Mouse (Mus musculus) telencephalon, adult 2 months (tissue): ENCODE results near the gene Sp1.
A peak's percentile ranks its signal among the peaks of the same experiment; 100 is the strongest.

Source experiments
- DNase-seq: peaks from one replicate; pipeline ENCODE4 v3.0.0-alpha.2; 2011; ENCODE audit warnings: low read depth, low spot score

Gene Sp1

DNA sequence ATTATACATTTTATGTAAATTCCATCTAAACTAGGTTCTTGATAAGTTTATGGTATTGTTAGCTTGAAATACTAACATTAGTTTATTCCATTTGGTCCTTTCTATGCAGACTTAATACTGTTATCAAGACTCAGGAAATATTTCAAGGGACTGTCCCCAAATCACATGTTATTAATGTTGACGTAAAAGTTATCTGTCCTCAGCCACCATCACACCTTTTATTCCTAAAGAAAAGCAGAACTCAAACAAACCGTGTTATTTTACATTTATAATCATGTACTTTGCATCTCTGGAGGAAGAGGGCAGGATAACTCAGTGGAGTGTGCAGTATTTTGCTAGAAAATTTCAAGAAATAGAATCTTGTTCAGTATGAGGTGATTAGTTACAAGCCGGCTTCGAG lies 27.2 kb downstream of the Sp1 start:
- DNase-seq: no peak

DNA sequence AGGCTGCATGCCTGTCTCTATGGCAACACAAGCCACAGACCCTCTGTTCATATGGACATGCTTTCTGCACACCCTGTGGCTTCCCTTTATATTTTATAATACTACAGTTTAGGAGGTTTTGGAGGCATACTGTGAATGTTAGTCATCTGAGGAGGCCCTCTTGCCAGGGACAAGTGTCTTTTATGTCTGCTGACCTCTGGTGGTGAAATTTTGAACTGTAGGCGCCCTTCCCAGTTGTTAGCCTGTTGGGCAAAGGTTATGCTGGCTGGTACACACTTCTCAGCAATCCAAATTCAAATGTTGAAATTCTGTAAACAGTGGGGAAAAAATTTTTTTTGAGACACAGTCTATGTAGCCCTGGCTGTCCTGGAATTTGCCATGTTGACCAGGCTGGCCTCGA lies 36.5 kb downstream of the Sp1 start:
- DNase-seq: peak; percentile 39

DNA sequence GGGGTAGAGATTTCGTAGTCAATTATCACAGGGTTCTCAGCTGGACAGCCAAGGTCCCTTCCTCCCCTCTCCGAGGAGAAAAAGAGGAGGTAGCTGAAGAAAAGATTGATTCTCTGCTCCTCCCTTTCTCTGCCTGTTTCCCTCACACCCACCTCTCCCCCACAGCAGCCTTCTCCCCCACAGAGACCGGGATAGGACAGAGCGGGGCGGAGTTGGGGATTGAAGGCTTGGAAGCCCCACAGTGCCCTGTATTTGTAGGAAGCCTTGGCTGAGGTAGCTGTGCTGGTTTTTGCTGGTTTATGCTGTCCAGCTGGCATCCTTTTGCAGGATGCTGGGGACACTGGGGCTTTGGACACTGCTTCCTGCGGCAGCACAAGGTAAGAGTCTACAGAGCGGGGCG lies 39.2 kb downstream of the Sp1 start, which contains the start of gene Amhr2:
TSS of gene Amhr2 (plus strand) at position 222 of the 400 bp plus-strand sequence.
- no peak for DNase-seq

DNA sequence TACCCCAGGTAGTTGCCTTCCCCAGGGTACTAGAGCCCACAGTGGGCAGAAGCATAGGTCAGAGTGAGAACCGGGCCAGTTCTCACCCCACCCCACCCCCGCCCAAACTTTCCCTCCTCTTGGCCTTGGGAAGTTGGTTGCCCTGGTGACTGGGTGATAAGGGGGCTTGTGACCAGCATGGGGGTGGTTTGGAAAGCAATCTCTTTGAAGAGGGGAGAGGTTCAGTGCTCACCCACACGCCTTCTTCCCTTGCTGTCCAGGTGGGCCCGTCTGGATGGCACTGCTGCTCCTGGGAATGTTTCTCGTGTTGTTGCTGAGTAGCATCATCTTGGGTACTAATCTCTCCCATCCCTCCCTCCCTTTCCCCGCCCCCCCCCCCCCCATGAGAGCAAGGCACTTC lies 40.5 kb downstream of the Sp1 start:
- no peak for DNase-seq

DNA sequence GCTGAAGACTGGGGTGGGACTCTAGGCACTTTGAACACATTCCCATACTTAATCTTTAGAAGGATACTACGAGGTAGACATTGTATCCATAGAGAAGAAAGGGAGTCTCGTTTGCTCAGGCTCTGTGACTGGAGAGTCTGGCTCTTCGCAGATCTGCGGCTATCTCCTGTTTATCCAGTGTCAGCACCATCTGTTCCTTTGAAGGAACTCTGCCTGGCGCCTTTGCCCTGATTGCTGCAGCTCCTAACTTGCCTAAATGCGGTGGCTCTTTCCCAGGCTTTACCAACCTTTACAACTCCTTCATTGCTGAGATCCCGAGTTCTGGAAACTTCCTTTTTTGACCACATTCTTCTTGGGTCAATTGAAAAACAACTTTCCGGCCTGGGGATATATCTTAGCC lies 43.4 kb downstream of the Sp1 start:
- DNase-seq: no peak

DNA sequence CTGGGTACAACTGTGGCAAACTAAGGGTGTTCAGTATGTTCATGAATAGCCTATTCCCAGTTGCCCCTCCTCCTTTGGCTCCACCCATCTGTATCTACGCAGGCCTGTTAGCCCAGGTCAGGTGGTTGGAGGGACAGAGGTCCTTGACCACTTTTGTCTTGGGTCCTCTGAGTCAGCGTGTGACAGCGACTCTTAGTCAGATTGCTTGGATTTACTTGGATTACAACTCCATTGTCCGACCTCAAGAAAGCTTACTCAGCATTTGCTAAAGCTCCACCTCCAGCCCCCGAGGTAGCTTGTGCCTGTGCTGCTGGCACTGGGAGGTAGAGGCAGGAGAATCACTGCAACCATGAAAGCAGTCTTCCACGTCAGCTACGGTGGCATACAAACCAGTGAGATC lies 45.0 kb downstream of the Sp1 start:
- DNase-seq: no peak

DNA sequence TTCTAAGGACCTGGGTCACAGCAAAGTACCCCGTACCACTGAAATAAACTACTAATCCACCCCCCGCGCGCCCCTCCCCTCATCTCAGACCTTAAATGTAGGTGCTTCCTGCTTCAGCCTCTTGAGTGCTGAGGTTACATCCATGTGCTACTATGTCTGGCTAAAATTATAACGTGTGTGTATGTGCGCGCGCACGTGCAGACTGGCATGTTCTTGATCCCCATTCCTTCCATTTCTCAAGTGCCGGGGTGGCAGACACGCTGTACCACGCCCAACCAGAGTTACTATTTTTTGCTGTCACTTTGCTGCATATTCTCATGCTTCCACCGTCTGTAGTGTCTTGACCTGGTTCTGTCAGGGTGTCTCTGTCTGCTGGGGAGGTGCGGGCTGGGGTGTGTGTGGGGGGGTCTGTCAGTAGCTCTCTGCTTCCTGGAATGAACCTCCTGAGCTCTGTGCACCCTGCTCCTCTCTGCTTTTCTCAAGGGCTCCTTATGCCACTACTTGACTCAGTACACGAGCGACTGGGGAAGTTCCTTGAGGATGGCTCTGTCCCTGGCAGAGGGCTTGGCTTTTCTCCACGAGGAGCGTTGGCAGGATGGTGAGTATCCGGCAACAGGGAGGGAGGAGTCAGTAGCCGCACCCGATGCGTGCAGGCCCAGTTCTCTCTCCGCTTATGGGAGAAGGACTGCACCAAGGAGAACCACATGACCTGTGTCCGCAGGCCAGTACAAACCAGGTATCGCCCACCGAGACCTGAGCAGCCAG lies 45.9 kb downstream of the Sp1 start:
- peak; percentile 18 for DNase-seq

DNA sequence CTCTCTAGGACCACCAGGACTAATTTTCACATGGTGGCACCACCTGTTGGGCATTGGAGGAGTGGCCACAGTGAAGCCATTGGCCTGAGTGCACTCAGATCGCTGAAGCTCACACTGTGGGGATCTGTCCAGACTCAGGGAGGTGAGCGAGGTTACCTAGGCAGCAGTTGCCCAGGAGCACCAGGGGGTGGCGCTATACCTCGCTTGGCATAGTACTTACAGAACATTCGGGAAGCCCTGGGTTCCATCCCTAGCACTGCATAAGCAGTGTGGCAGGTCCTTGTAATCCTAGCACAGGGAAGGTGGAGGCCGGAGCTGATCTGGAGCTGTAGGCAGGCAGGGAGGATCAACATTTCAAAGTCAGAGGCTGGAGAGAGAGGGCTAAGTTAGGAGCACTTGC lies 50.0 kb downstream of the Sp1 start:
- DNase-seq: no peak

DNA sequence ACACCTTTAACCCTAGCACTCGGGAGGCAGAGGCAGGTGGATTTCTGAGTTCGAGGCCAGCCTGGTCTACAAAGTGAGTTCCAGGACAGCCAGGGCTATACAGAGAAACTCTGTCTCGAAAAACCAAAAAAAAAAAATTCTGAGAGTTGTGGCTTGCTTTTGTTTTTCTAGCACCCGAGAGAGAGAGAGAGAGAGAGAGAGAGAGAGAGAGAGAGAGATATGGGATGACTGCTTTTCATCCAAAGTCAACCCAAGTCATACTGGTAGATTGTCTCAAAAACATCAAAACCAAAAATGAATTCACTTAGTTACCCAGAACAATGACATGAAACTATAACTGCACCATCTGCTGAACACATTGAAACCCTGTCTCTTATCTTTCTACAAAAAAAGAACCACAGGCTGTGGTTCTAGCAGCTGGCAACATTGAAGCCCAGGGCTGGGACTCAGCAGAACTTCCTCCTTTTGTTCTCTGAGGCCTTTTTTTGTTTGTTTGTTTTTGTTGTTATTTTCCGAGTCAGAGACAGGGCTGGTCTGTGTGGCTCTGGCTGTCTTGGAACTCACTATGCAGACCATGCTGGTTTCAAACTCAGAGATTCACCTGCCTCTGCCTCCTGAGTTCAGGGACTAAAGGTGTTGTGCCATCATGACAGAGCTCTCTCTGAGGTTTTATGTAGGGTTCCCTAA lies 52.2 kb downstream of the Sp1 start:
- no peak for DNase-seq

DNA sequence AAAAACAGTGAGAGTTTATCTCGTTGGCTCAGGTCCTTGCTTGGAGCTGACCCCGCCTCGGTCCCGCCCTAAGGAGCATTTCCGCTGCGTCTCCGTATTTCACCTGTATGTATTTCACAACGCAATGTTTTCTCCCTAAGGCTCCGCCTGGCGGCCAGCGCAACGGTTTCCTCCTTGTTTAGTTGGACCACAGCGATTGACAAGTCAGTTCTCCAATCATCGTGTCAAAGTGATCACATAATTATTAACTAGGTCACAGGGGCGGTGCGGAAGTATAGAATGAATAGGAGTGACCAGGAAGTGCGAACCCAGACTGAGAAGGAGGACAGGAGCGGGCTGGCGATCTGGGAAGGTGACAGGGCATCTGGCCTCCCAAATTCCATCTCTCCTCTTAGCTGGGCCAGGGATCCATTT lies 53.0 kb downstream of the Sp1 start, which contains the start of gene Prr13:
TSS of gene Prr13 (plus strand) at position 125 of the 414 bp plus-strand sequence.
- peak; percentile 94 for DNase-seq

DNA sequence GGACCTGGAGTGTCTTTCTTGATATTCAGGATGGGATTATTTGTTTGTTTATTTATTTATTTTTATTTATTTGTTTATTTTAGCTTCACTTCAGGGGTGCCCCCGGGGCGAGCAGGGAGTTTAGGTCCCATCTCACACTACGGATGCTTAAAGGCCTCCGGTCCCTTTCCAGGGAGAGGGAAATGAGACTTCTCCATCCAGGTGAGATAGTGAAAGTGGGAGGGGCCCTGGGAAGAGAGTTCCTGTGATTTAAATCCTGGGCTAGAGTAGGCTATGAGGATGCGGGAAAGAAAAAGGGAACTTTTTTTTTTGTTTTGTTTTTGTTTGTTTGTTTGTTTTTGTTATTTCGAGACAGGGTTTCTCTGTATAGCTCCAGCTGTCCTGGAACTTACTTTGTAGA lies 53.4 kb downstream of the Sp1 start:
- DNase-seq: no peak

DNA sequence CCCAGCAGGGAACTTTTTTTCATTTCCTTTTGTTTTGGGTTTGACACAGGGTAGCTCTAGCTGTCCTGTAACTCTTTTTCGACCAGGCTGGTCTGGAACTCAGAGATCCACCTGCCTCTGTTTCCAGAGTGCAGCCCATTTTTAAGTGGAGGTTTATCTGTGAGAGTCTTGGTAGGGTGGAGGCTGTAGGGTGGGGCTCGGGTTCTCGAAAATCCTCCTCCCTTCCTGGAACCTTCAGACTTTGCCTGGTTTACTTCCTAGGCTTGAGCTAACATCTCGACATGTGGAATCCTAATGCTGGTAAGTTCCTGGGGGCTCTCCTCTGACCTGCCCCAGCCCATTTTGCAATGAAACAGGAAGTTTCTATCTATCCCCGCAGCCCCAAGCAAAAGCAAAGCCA lies 53.9 kb downstream of the Sp1 start:
- no peak for DNase-seq

DNA sequence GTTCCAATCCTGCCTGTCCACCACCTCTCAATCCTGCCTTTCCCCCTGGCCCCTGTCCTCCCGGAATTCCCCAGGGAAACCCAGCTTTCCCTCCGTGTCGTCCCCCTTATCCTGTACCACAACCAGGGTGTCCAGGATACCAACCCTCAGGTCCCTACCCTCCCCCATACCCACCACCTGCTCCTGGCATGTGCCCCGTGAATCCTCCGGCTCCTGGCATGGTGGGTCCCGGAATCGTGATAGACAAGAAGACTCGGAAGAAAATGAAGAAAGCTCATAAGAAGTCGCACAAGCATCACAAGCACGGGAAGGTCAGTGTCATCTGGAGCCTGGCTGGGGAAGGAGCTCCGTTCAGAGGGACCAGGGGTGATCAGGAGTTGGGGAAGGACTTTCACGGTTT lies 54.5 kb downstream of the Sp1 start:
- DNase-seq: no peak

DNA sequence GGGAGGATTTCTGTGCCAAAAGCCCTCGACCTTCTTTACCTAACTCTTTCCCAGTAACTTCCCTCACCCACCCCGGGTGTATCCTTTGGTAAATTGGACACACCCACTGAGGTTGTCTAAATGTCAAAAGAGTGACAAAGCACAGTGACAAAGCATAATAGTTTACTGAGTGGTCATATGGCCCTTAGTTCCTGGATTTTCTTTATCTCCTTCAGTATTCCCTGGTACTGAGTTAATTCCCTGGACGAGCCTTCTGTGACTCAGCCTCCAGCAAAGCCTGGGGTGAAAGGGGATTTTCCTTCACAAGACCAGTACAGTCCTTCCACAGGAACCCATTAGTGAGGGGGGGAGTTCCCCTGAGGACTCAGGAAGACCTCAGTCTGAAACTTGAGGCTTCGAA lies 55.0 kb downstream of the Sp1 start:
- DNase-seq: no peak

DNA sequence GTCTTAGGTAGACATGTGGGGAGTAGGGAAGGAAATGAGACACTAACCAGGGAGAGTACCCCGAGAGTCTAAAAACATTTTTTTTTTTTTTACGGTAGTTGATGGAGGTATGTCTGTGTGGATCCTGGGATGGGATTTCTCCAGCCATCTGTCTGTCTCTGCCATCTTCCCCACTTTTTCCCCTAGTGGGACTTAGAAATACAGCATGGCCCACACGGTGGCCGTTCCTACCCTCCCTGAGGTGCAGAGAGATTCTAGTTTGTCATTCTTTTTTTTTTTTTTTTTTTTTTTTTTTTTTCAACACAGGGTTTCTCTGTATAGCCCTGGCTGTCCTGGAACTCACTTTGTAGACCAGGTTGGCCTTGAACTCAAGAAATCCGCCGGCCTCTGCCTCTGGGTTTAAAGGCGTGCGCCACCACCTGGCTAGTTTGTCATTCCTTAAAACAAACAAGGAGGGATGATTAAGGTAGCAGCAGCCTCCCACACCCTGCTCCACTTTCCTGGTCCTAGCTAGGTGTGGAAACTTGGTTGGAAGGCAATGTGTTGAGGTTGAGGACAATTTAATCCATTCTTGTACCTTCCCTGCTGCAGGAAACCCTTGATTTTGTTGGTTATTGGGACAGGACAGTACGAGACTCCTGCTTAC lies 55.6 kb downstream of the Sp1 start:
- DNase-seq: no peak

DNA sequence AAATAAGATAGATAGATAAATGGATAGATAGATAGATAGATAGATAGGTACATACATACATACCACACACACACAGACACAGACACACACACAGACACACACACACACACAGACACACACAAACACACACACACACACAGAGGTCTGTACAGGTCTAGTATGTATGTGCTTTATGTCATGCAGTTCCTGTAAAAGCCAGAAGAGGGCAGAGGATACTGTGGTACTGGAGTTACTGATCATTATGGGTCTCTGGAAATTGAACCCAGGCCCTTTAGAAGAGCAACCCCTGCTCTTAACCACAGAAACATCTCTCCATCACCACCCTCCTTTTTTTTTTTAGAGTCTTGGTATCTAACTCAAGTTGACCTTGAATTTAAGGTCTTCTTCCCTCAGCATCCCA lies 57.7 kb downstream of the Sp1 start:
- DNase-seq: no peak

DNA sequence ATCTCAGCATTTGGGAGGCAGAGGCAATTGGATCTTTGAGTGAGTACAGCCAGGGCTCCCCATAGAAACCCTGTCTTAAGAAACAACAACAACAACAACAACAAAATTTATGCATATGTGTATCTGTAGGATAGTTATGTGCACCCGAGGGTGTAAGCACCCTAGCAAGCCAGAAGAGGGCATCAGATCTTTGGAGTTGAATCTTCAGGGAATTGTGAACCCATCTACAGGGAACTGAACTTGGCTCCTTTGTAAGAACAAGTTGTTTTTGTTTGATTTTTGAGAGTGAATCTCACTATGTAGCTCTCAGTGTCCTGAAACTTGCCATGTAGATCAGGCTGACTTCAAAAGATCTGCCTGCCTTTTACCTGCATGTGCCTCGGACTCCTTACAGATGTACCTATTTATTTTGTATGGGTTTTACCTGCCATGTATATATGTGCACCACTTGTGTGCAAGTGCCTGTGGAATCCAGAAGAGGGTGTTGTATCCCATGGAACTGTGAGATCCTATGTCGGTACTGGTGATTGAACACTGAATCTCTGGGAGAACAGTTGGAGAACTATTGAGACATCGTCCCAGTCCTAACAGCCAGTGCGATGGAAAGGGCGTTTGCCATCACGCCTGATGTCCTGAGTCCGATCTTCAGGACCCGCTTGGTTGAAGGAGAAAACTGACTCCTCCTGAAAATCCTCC lies 62.9 kb downstream of the Sp1 start:
- no peak for DNase-seq

DNA sequence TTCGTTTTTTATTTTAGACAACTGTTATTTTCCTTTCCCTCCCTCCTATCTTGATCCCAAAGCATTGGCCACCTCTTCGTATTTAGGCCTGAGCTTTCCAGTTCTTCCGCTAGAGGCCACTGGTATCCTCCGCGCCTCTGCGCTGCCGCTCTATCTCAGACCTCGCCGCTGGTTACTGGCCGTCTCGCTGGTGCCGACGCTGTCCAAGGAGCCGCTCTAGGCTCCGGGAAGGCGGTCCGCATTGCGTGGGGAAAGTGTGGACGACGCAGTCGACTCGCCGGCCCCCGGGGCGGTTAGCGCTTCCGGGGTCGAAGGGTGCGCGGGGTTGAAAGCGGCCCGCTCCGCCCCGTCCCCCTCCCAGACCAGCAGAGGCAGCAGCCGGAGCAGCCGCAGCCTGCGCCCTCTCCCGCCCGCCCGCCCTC lies 64.3 kb downstream of the Sp1 start, which contains the start of gene Pcbp2:
TSS of gene Pcbp2 (plus strand) at position 357 of the 422 bp plus-strand sequence.
- peak; percentile 98 for DNase-seq

DNA sequence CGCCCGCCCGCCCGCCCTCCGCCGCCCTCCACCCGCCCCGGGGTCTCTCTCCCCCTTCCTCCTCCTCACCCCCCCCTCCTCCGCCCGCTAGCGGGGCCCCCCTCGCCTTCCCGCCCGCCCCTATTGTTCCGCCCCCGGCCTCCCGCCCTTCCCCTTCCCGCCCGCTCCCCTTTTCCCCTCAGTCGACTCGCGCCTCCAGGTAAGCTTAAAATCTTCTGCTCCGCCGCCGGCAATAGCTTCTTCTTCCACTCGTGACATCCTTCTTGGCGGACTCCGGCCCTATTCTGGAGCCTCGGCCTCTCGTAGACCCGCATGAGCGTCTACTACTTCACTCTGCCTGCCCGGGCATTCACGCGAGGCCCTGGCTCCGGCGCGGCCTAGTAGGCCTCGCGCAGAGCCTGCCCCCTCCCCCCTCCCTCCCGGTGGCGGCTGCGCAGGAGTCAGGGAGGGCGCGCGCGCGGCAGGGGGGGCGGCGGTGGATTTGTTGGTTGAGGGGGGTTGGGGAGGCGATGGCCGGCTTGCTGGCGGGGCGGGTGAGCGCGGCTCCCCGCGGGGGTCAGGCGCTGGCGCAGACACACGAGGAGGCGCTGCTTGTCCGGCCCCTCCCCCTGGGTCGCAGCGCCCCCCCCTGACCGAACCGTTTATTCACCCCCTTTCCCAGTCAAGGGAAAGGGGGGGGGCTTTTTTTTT lies 64.8 kb downstream of the Sp1 start:
- DNase-seq: peak; percentile 69

DNA sequence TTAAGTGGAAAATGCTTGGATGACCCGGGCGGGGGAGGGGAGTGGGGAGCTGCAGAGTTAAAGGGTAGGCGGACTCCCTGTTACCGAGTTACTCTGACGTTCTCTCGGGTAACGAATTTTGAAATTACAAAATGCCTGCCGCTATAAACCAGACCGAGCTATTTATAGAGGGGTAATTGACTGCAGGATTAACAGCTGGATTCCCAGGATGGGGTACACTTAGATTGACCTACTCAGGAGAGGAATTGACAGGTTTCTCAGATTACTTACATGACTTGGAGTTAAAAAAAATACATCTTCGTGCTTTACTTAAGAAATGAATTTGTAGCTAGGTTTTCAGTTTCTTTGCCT lies 65.3 kb downstream of the Sp1 start:
- no peak for DNase-seq

DNA sequence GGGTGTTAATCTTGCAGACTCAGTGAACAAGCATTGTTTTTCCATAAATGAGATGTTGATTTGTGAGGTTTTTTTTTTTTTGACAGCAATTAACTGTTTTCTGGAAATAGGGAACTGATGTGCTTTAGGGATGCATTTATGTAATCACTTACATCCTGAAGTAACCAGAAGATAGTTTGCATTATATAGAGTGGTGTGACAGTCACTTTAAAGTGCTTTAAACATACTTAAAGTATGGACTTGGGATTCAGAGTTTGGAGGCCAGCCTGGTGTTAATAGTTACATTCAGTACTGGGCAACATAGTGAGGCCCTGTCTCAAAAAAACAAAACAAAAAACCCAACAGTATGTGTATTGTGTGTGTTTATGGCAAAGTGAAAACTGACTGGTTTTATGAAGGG lies 65.8 kb downstream of the Sp1 start:
- no peak for DNase-seq

DNA sequence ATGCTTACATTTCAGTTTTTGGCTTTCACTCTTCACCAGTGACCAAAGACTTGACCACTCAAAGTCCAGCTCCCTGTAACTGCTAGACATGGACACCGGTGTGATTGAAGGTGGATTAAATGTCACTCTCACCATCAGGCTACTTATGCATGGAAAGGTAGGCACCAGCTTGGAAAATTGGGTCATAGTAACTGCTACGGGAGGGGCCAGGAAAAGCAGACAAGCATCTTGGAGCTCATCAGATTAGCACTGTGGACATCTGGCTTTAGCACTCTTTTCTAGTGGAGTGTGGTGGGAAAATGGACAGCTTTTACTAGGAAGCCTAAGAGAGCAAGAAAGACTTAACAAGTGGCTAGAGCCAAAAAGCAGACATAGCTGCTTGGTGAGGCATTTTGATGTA lies 67.3 kb downstream of the Sp1 start:
- no peak for DNase-seq
